Mouse (Mus musculus) lung, embryonic 14.5 days (tissue): ENCODE measurements around the gene Me1. TPM values are rescaled to one million over a fixed set of nuclear protein-coding genes. Genes with fewer than 3 reads are reported as not detected.

Experiments
- ATAC-seq: fragments of 200-750 bp; cut with Nextera tagmentation; 2 replicates; pipeline ENCODE4 v1.8.0; 2017; ENCODE audit warnings: mild to moderate bottlenecking, moderate TSS enrichment, moderate library complexity; ENCODE audit not compliant: insufficient read depth
- DNase-seq: peaks from one replicate; pipeline ENCODE4 v3.0.0-alpha.2; 2015
- H3K27ac ChIP-seq: fragments of 300-500 bp; sonication (generic); 2 replicates; pipeline ENCODE4 v1.5.1; 2014; ENCODE audit warnings: low read depth, mild to moderate bottlenecking, moderate library complexity
- H3K27me3 ChIP-seq: fragments of 300-500 bp; sonication (generic); 2 replicates; pipeline ENCODE4 v1.6.1; 2014; ENCODE audit warnings: low read length, control low read depth; ENCODE audit not compliant: insufficient read depth
- H3K36me3 ChIP-seq: fragments of 300-500 bp; sonication (generic); 2 replicates; pipeline ENCODE4 v1.6.1; 2014; ENCODE audit warnings: control low read depth; ENCODE audit not compliant: insufficient read depth
- H3K4me1 ChIP-seq: fragments of 300-500 bp; sonication (generic); 2 replicates; pipeline ENCODE4 v1.6.1; 2014; ENCODE audit warnings: antibody characterized with exemption, control low read depth; ENCODE audit not compliant: insufficient read depth
- H3K4me2 ChIP-seq: fragments of 300-500 bp; sonication (generic); 2 replicates; pipeline ENCODE4 v1.6.1; 2014; ENCODE audit warnings: mild to moderate bottlenecking
- H3K4me3 ChIP-seq: fragments of 300-500 bp; sonication (generic); 2 replicates; pipeline ENCODE4 v1.5.1; 2014; ENCODE audit warnings: low read depth, low read length
- H3K9ac ChIP-seq: fragments of 300-500 bp; sonication (generic); 2 replicates; pipeline ENCODE4 v1.6.1; 2014
- H3K9me3 ChIP-seq: fragments of 300-500 bp; sonication (generic); 2 replicates; pipeline ENCODE4 v1.6.1; 2016; ENCODE audit warnings: low read depth, low read length, control low read depth
- CTCF ChIP-seq: IDR thresholded peaks from 2 replicates; pipeline ENCODE4 v1.5.1; 2016; ENCODE audit warnings: antibody characterized with exemption, low read depth
- WGBS: fragments of 180-500 bp; shearing (Covaris S2); extraction: QIAGEN DNeasy Blood & Tissue Kit; methylation state at CpG from one replicate; pipeline ENCODE4 v1.1.7; 2014; 5-methylcytosine and 5-hydroxymethylcytosine counted together
- polyA plus RNA-seq: library from polyadenylated mRNA; unstranded; fragments of >200 nt; fragmentation: Nextera tagmentation; extraction: Ambion mirVana; gene quantifications from 2 replicates; pipeline ENCODE4 v1.2.1, GENCODE M21; 2014

Gene Me1
- polyA plus RNA-seq, 1 experiment from 2014 or later, result 27.4 TPM

DNA sequence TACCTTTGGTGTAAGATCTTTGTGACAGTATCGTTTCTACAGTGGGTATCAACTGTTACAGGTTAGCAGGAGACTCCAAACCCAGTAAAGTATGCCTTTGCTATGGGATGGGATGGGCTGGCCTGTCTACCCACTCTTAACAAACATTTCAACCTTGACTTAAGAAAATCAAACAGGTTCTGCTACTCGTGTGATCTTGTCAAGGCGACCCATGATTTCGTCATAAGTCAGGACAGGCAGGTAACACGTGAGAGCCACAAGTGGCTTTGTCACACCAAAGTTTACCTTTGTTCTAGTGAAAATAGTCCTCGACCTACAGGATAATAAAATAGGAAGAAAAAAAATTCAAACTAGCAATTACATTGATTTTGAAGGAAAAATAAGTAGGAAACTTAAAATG is 1.8 kb downstream of the Me1 start:
- Histone ChIP-seq H3K9me3 (no peaks in the 10 kb centered on the region), H3K27ac (no peak overlapping the region), H3K4me1 (no peaks in the 10 kb centered on the region), H3K4me3 (no peak overlapping the region), H3K9ac (no peak overlapping the region), H3K4me2 (no peak overlapping the region), H3K27me3 (no peaks in the 10 kb centered on the region), H3K36me3 (no peaks in the 10 kb centered on the region)
- ATAC-seq, result no peak
- DNase-seq, result no peak
- no peak for TF ChIP-seq CTCF
- WGBS, result 73% methylated on average over 6 of the region's 6 CpGs

DNA sequence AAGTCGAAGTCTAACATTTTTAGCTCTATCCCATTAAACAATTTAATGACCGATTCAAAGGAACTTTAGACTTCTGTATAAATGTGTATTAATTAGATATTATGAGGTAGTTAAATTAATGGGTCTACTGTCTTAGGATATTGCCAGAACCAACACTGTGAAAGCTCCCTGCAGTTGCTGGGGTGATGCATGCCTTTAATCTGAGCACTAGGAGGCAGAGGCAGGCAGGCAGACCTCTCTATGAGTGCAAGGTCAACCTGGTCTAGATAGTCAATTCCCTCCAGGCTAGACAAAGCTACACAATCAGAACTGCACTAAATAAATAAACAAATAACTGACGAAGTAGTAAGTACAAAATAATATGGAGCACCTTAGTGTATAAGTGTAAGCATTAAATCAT is 3.1 kb downstream of the Me1 start:
- Histone ChIP-seq H3K4me3 (no peak overlapping the region), H3K27ac (no peak overlapping the region), H3K36me3 (no peaks in the 10 kb centered on the region), H3K9me3 (no peaks in the 10 kb centered on the region), H3K9ac (no peak overlapping the region), H3K4me2 (no peak overlapping the region), H3K4me1 (no peaks in the 10 kb centered on the region), H3K27me3 (no peaks in the 10 kb centered on the region)
- no peak for ATAC-seq
- no peak for DNase-seq
- peak; percentile 21; the same call in 1 of the 2 replicates for TF ChIP-seq CTCF
- WGBS, result 62% methylated on average over 3 of the region's 3 CpGs

DNA sequence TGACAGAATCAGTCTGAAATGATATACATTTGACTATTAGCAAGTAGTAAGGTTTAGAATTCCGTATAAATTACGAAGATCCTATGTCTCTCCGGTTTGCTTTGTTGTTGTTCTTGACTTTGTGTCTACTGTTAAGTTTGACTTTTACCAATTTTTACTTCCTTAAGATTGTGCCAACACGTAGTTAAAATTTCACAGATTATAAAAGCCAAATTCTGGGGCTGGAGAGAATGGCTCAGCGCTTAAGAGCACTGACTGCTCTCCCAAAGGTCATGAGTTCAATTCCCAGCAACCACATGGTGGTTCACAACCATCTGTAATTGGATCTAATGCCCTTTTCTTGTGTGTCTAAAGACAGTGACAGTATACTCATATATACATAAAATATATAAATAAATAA is 3.5 kb downstream of the Me1 start:
- WGBS, result 82% methylated on average over 5 of the region's 5 CpGs
- Histone ChIP-seq H3K4me2 (no peak overlapping the region), H3K4me3 (no peak overlapping the region), H3K36me3 (no peaks in the 10 kb centered on the region), H3K4me1 (no peaks in the 10 kb centered on the region), H3K27ac (no peak overlapping the region), H3K9me3 (no peaks in the 10 kb centered on the region), H3K27me3 (no peaks in the 10 kb centered on the region), H3K9ac (no peak overlapping the region)
- no peak for TF ChIP-seq CTCF
- ATAC-seq (no peak), DNase-seq (no peak)

DNA sequence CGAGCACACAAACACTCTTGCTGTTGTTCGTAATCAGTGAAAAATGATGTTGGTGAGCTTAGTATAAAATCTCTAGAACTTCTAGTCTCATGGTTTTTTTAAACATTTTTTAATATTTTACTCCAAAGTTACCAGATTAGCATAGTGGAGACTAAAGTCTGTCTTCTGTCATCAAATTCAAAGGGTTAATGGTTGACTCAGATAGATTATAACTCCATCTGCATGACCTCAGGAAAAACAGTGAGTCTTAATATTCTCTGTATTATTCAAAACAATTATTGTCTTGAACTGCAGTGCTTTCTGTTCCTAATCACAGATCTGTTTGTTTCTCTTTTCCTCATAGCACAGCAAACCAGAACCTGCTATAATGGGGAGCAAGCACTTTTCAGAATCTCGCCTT is 4.7 kb downstream of the Me1 start:
- Histone ChIP-seq H3K4me3 (no peak overlapping the region), H3K27ac (no peak overlapping the region), H3K9ac (no peak overlapping the region), H3K36me3 (no peaks in the 10 kb centered on the region), H3K4me2 (no peak overlapping the region), H3K9me3 (no peaks in the 10 kb centered on the region), H3K4me1 (no peaks in the 10 kb centered on the region), H3K27me3 (no peaks in the 10 kb centered on the region)
- DNase-seq (no peak), ATAC-seq (no peak)
- no peak for TF ChIP-seq CTCF
- WGBS, result 91% methylated on average over 3 of the region's 3 CpGs

DNA sequence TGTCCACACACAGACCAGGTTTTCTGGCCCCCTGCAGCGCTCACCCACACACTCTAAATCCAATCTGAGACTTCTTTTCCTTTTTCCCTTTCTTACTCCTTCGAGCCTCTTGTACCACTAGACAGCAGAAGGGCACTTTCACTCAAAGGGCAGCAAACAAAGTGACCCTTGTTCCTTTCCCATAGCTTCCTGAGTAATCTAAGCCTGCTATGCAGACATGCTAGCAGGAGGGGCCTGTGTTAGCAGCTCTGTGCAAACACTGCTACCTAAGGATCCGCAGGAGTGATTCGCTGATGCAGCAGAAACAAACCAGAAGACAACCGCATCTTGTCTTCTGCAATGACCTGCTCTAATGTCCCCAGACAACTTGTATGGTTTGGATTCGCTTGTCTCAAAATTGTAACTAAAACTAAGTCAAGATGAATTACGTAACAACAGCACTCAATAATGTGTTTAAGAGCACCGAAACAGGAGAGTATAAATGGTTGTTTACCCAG is 12.0 kb downstream of the Me1 start:
- Histone ChIP-seq H3K4me1 (0 out of 2 replicates have a peak, but pooled peaks cover 4% of the 10 kb centered on the region), H3K4me2 (no peak overlapping the region), H3K27ac (peak overlapping the region; percentile 5; the same call in 1 of the 2 replicates), H3K27me3 (no peaks in the 10 kb centered on the region), H3K9ac (no peak overlapping the region; the same call in 1 of the 2 replicates), H3K36me3 (no peaks in the 10 kb centered on the region), H3K9me3 (no peaks in the 10 kb centered on the region), H3K4me3 (no peak overlapping the region)
- no peak for TF ChIP-seq CTCF
- peak; percentile 24 for DNase-seq
- peak; percentile 36; the same call in 1 of the 2 replicates for ATAC-seq
- 40% methylated on average over 8 of the region's 8 CpGs for WGBS

DNA sequence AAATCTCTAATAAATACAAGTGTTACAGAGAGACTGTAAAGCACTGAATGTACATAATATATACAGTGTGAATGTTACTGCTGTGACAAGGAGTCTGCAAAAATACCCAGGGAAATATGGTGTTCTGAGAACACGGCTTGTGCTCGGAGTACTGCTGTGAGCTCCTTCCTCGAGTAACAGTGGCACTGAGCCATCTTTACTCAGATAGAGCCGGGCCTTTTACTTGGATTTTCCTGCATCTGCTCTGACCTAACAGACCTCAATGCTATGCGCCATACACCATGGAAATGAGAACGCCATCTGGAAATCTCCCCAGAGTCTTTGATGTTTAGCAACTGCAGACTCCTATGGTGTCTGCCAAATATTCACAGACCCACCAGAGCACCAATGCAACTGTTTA is 12.9 kb downstream of the Me1 start:
- Histone ChIP-seq H3K9me3 (no peaks in the 10 kb centered on the region), H3K4me1 (0 out of 2 replicates have a peak, but pooled peaks cover 4% of the 10 kb centered on the region), H3K36me3 (no peaks in the 10 kb centered on the region), H3K27ac (no peak overlapping the region), H3K9ac (no peak overlapping the region), H3K4me3 (no peak overlapping the region), H3K27me3 (no peaks in the 10 kb centered on the region), H3K4me2 (no peak overlapping the region)
- ATAC-seq (0 out of 2 replicates have a peak, but pooled peaks have one; percentile 50), DNase-seq (peak; percentile 61)
- WGBS, result 37% methylated on average over 6 of the region's 6 CpGs
- no peak for TF ChIP-seq CTCF

DNA sequence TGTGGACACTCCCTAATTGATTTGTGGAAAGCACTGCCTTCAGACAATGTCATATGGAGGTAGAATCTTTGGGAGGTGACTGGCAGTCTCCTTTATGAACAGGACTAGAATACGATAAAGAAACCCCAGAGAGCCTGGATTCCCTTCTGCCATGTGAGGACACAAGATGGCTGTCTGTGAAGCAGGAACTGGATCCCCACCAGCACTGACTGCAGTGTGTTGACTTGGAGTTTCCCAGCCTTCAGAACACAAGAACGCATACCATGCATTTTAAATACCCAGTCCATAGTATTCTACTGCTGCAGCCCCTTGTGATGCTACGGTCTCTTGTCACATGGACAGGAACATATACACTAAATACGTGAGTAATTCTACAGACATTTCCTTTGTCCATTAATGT is 13.5 kb downstream of the Me1 start:
- no peak overlapping the region for H3K4me3 ChIP-seq
- DNase-seq (no peak), ATAC-seq (no peak; the same call in 1 of the 2 replicates)
- H3K27ac ChIP-seq, result no peak overlapping the region
- no peak for TF ChIP-seq CTCF
- WGBS, result 82% methylated on average over 4 of the region's 4 CpGs
- no peak overlapping the region for H3K9ac ChIP-seq
- H3K36me3 ChIP-seq, result no peaks in the 10 kb centered on the region
- no peaks in the 10 kb centered on the region for H3K27me3 ChIP-seq
- H3K4me2 ChIP-seq, result no peak overlapping the region
- H3K9me3 ChIP-seq, result no peaks in the 10 kb centered on the region
- H3K4me1 ChIP-seq, result 0 out of 2 replicates have a peak, but pooled peaks cover 4% of the 10 kb centered on the region
